Mouse (Mus musculus): ENCODE data around the gene Mctp1.
"Not testable (repeated sequence)": the region's sequence is repeated elsewhere in the genome, so short reads cannot be mapped to it uniquely, and the experiment has no call there.

The Mctp1 gene

GRCm38 (mm10) chr13:76383972-76384663, at the start of gene Mctp1:
Mctp1 (plus strand) TSS chr13:76384535.
- DNase-seq (ENCODE audit: low spot score in 2 of 2), result peak; percentile 47 to 51

- DNase-seq (ENCODE audit: low spot score in 2 of 2), result not testable (repeated sequence)
These were observed 38.4 kb upstream of the Mctp1 start for GRCm38 (mm10) chr13:76345941-76346340.

GRCm38 (mm10) chr13:76358720-76359119, 25.6 kb upstream of the Mctp1 start:
- peak in 1 of 2 experiments; percentile 7 for DNase-seq (ENCODE audit: low spot score in 2 of 2)

- DNase-seq (ENCODE audit: low spot score in 2 of 2), result peak; percentile 61 to 67
These were observed 515 bp downstream of the Mctp1 start for GRCm38 (mm10) chr13:76384664-76385435.

- no peak for DNase-seq (ENCODE audit: low spot score in 2 of 2)
These were observed 4.3 kb downstream of the Mctp1 start for GRCm38 (mm10) chr13:76388615-76389014.

GRCm38 (mm10) chr13:76391920-76392319, 7.6 kb downstream of the Mctp1 start:
- DNase-seq (ENCODE audit: low spot score in 2 of 2), result no peak

GRCm38 (mm10) chr13:76393106-76393505, 8.8 kb downstream of the Mctp1 start:
- no peak for DNase-seq (ENCODE audit: low spot score in 2 of 2)

GRCm38 (mm10) chr13:76395906-76396305, 11.6 kb downstream of the Mctp1 start:
- no peak for DNase-seq (ENCODE audit: low spot score in 2 of 2)

GRCm38 (mm10) chr13:76409296-76409695, 25.0 kb downstream of the Mctp1 start:
- no peak for DNase-seq (ENCODE audit: low spot score in 2 of 2)

GRCm38 (mm10) chr13:76410665-76411064, 26.3 kb downstream of the Mctp1 start:
- no peak for DNase-seq (ENCODE audit: low spot score in 2 of 2)

- DNase-seq (ENCODE audit: low spot score in 2 of 2), result no peak
These were observed 31.0 kb downstream of the Mctp1 start for GRCm38 (mm10) chr13:76415346-76415745.

GRCm38 (mm10) chr13:76420111-76420510, 35.8 kb downstream of the Mctp1 start:
- DNase-seq (ENCODE audit: low spot score in 2 of 2), result no peak

GRCm38 (mm10) chr13:76421075-76421474, 36.7 kb downstream of the Mctp1 start:
- no peak for DNase-seq (ENCODE audit: low spot score in 2 of 2)

GRCm38 (mm10) chr13:76422124-76422523, 37.8 kb downstream of the Mctp1 start:
- DNase-seq (ENCODE audit: low spot score in 2 of 2), result no peak

GRCm38 (mm10) chr13:76429456-76429855, 45.1 kb downstream of the Mctp1 start:
- DNase-seq (ENCODE audit: low spot score in 2 of 2), result peak; percentile 26 to 29

GRCm38 (mm10) chr13:76429927-76430326, 45.6 kb downstream of the Mctp1 start:
- DNase-seq (ENCODE audit: low spot score in 2 of 2), result no peak

- no peak for DNase-seq (ENCODE audit: low spot score in 2 of 2)
These were observed 47.6 kb downstream of the Mctp1 start for GRCm38 (mm10) chr13:76431946-76432345.

GRCm38 (mm10) chr13:76433438-76433837, 49.1 kb downstream of the Mctp1 start:
- no peak for DNase-seq (ENCODE audit: low spot score in 2 of 2)

GRCm38 (mm10) chr13:76436426-76436825, 52.1 kb downstream of the Mctp1 start:
- no peak for DNase-seq (ENCODE audit: low spot score in 2 of 2)

GRCm38 (mm10) chr13:76438765-76439164, 54.4 kb downstream of the Mctp1 start:
- no peak for DNase-seq (ENCODE audit: low spot score in 2 of 2)

GRCm38 (mm10) chr13:76446059-76446458, 61.7 kb downstream of the Mctp1 start:
- no peak for DNase-seq (ENCODE audit: low spot score in 2 of 2)

- no peak for DNase-seq (ENCODE audit: low spot score in 2 of 2)
These were observed 63.2 kb downstream of the Mctp1 start for GRCm38 (mm10) chr13:76447528-76447927.

- not testable (repeated sequence) for DNase-seq (ENCODE audit: low spot score in 2 of 2)
These were observed 67.2 kb downstream of the Mctp1 start for GRCm38 (mm10) chr13:76451526-76451925.

Data from right cerebral cortex, adult 2 months (tissue).